Mouse (Mus musculus) erythroblast, embryonic 14.5 days (primary cell): ENCODE data around the gene Pax5. TPM values are rescaled to one million over a fixed set of nuclear protein-coding genes. Genes with fewer than 3 reads are reported as not detected.

Source experiments
- H3K27me3 ChIP-seq: 2 replicates; pipeline ENCODE4 v1.6.1; 2012; ENCODE audit warnings: inconsistent platforms; ENCODE audit not compliant: control insufficient read depth
- H3K36me3 ChIP-seq: 2 replicates; pipeline ENCODE4 v1.6.1; 2012; ENCODE audit warnings: mild to moderate bottlenecking, inconsistent platforms; ENCODE audit not compliant: control insufficient read depth
- H3K4me1 ChIP-seq: 2 replicates; pipeline ENCODE4 v1.6.1; 2012; ENCODE audit warnings: inconsistent platforms; ENCODE audit not compliant: control insufficient read depth
- H3K4me3 ChIP-seq: replicated peaks from 2 replicates; pipeline ENCODE3; 2012; ENCODE audit warnings: moderate library complexity, mild to moderate bottlenecking, inconsistent platforms
- H3K9me3 ChIP-seq: 2 replicates; pipeline ENCODE4 v1.6.1; 2012; ENCODE audit warnings: low read length, inconsistent platforms, mixed read lengths; ENCODE audit not compliant: control insufficient read depth
- GATA1 ChIP-seq: IDR thresholded peaks from 2 replicates; pipeline ENCODE4 v1.6.1; 2012; ENCODE audit warnings: low read length, inconsistent platforms, mixed read lengths
- TAL1 ChIP-seq: IDR thresholded peaks from 3 replicates; pipeline ENCODE4 v1.6.1; 2012; ENCODE audit warnings: low read length, inconsistent platforms, mixed read lengths
- polyA plus RNA-seq: library from polyadenylated mRNA; stranded (reverse); fragments of >175 nt; gene quantifications from 2 replicates; pipeline ENCODE4 v1.2.3, GENCODE M21; 2012

Gene Pax5
- polyA plus RNA-seq, 1 experiment = 0.12 TPM

DNA sequence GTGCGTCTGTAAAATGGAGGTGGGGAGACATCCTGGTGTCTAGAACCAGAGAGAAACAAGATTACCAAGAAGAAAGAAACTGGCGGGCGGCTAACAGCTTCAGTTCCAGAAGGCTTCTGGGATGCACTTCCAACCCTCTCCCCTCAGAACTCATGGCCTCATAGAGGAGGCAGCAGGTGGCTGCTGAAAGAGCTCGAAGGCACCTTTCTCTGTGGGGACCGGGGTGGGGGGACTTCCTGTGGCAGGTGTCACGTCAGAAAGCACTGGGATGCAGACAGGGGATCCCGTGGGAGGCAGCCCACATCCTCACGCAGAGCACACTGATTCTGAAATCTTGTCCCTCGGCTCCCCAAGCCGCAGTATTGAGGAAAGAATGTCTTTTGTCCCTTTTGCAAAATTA is 46.8 kb downstream of the Pax5 start:
- H3K27me3 ChIP-seq = peaks cover 58% of the 10 kb centered on the region
- no peaks in the 10 kb centered on the region for H3K4me1 ChIP-seq
- no peak overlapping the region for H3K4me3 ChIP-seq
- H3K36me3 ChIP-seq = no peaks in the 10 kb centered on the region
- H3K9me3 ChIP-seq = no peaks in the 10 kb centered on the region
- TF ChIP-seq TAL1 (no peak), GATA1 (no peak)

DNA sequence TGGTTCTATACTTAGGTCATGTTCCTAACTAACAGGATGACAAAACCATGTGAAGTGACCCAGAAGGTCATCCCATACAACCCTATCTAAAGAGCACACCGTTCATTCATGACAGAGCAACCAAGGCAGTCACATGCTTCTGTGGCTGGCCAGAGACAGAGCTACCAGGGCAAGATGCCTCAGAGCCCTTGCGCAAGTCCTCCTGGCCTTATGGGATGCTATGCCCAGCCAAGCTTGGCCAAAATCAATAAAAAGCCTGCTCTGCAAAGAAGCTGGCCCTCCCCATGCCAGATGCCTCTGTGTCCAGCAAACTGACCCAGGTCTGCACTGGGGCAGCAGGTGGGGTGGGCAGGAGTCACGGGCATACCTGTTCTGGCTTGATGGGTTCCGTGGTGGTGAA is 65.1 kb downstream of the Pax5 start:
- H3K4me1 ChIP-seq = no peaks in the 10 kb centered on the region
- no peaks in the 10 kb centered on the region for H3K27me3 ChIP-seq
- no peaks in the 10 kb centered on the region for H3K36me3 ChIP-seq
- H3K9me3 ChIP-seq = no peaks in the 10 kb centered on the region
- no peak for TF ChIP-seq TAL1
- no peak for TF ChIP-seq GATA1
- H3K4me3 ChIP-seq = no peak overlapping the region

DNA sequence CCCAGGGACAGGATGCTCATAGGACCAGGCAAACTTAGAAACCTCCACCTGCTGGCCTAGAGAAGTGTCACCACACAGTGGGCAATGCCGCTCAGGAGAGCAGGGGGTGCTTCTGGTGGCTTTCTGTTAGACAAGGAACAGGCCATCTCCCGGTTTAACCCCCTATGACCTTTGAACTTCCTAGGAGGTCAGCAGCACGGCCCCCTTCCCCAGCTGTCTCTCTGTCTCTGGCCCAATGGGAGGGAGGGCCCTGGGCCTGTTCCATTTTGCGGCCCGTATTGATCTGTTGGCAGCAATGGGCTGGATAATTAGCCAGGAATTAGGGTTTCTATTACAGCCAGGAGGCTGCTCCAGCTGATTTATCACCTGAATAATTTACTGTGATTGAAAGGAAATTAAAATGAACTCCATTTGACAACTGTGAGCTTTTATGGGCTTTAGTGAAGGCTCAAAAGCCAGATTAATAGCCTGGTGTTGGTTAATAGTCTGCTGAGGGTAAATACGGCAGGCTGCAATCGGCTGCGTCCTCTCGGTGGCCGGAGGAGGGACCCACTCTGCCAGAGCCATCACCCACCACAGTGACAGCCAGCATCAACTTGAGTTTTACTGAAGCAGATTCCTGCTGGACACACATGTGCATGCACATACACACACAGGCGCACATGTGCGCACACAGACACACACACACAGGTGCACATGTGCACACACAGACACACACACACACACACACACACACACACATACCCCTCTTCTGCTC is 68.3 kb downstream of the Pax5 start:
- Histone ChIP-seq H3K4me3 (no peak overlapping the region), H3K9me3 (no peaks in the 10 kb centered on the region), H3K27me3 (no peaks in the 10 kb centered on the region), H3K36me3 (no peaks in the 10 kb centered on the region), H3K4me1 (no peaks in the 10 kb centered on the region)
- TF ChIP-seq TAL1 (no peak), GATA1 (no peak)

DNA sequence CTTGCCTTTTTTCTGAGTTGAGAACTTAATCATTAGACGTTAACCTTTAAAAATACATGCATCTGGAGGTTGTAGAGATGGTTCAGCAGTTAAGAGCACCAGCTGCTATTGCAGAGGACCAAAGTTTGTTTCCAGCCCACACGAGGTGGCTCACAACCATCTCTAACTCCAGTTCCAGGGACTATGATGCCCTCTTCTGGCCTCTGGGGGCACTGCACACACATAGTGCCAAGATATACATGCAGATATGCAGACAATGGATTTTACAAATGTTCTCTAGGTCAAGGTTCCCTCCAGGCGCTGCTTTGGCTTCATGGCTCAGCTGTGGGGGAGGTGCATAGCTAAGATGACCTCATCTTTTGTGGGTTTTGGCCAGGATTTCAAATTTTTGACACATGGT is 74.7 kb downstream of the Pax5 start:
- H3K4me1 ChIP-seq = no peaks in the 10 kb centered on the region
- H3K4me3 ChIP-seq = no peak overlapping the region
- H3K9me3 ChIP-seq = no peaks in the 10 kb centered on the region
- no peaks in the 10 kb centered on the region for H3K27me3 ChIP-seq
- TF ChIP-seq GATA1 (no peak), TAL1 (no peak)
- no peaks in the 10 kb centered on the region for H3K36me3 ChIP-seq

DNA sequence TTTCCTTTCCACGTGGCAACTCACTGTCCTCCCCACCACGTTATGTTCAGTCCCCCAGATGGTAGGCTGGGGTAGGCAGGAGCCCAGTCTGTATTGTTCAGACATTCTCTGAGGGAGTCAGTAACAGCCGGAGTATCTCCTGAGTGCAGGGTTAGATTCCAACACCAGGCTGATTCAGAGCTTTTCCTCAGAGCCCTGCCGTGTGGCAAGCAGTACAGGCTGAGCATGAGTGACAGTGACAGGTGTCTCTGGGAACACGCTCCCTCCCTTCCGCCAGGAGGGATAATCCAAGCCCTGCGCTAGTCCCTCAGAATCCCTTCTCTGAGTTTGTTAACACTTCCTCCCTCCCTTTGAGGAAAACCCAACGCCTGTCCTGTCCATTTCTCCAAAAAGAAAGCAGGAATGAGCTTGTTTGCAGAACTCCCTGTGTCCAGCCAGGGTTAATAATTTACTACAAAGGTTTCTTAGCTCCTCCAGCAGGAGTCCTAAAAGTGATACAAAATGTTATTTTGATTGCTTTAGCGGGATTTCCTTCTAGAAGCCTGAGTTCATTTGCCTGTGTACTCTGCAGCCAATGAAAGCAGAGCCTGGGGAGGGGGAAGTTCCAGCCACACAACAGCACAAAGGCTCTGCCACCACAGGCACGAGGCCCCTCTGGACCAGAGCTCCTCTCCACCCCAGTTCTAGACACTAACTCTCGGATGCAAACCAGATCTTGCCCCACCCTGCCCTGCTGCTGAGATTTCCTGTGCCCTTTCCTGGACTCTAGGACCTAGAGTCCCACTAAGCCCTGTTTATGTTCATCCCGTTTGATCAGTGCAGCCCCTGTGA is 76.4 kb downstream of the Pax5 start:
- TF ChIP-seq GATA1 (no peak), TAL1 (no peak)
- no peaks in the 10 kb centered on the region for H3K36me3 ChIP-seq
- H3K4me3 ChIP-seq = no peak overlapping the region
- H3K27me3 ChIP-seq = no peaks in the 10 kb centered on the region
- H3K4me1 ChIP-seq = no peaks in the 10 kb centered on the region
- no peaks in the 10 kb centered on the region for H3K9me3 ChIP-seq

DNA sequence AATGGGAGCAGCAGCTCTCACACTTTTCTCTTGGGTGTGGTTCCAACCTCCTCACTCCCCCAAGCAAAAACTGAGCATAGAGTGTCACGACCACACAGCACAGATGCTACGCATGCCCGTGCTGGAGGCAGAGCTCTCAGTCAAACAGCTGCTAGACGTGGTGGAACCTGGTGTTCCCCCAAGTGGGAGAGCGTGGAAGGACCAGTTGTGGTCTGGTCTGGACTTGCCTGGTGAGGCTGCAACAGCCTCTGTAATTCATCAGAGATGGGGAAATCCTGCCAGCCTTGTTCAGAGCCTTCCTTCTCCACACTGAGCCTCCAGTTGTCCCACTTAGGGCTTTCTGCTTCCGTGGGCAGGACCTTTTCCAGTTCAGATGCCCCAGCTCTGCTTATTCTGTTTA is 80.2 kb downstream of the Pax5 start:
- TF ChIP-seq GATA1 = no peak
- TF ChIP-seq TAL1 = no peak
- Histone ChIP-seq H3K9me3 (no peaks in the 10 kb centered on the region), H3K27me3 (no peaks in the 10 kb centered on the region), H3K36me3 (no peaks in the 10 kb centered on the region), H3K4me3 (no peak overlapping the region), H3K4me1 (no peaks in the 10 kb centered on the region)

DNA sequence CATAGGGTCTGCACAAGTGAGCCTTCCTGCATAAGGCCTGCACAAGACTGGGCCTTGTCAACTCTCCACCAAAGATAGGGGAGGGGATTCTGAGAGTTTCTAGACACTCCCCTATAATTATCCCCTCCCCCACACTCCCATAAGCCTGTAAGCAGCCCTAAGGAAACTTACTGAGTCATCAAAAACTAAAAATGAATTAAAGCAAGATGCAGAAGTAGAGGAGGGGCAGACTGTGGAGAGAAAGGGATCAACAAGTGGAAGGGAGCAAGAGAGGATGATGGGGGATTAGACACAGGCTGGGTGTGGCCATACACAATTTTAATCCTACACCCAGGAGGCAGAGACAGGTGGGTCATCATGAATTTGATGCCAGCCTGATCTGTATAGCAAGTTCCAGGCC is 82.4 kb downstream of the Pax5 start:
- Histone ChIP-seq H3K36me3 (no peaks in the 10 kb centered on the region), H3K9me3 (no peaks in the 10 kb centered on the region), H3K27me3 (no peaks in the 10 kb centered on the region), H3K4me3 (no peak overlapping the region), H3K4me1 (no peaks in the 10 kb centered on the region)
- no peak for TF ChIP-seq TAL1
- no peak for TF ChIP-seq GATA1

DNA sequence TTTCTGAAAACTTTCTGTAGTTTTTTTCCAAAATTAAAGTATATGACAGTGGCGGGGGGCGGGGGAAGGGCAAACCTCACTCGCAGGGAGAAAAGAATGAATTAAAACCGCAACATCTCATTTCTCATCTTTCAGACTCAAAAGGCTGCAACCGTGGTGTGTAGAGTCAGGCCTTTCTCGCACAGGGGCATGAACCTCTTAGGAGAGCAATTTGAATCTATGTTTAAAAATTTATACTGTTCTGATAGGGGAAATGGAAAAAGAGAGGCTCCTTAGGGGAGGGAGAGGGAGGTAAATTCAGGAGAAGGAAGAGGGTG is 85.2 kb downstream of the Pax5 start:
- TF ChIP-seq TAL1 (no peak), GATA1 (no peak)

DNA sequence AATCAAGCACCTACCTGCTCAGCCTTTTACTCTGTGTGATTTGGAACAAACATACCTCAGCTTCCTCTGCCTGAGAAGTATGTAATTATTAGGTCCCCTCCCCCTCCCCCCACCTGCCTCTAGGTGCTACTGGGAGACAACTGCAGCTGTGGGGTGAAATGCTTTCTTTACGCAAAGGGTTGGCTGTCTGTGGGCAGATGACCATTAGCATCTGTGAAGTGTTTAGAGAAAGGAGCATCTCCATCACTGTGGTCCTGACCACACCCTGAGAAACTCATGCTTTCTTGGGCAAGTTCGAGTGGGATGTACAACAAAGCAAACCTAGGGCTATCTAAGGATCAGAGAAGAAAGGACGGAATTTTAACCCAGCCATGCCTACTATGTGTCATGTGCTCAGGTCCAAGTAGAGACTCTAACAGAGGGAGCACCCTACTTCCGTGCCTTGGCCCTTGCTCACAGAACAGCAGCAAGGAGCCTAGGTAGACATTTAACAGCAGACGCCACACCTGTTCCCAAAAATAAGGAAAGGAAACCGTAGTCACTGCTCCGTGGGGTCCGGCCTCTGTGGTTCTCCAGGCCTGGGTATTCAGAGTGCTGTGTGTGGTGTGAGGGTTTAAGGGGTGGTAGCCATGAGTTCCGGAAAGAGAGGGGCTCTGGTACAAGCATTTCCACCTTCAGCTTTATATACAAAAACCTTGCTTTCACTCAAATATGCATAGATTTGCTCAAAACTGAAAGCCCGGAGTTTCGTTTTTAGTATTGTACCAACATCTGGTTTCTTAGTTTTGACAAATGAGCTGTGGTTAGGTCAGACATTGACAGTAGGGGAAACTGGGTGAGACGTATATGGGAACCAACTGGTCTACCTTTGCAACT is 85.8 kb downstream of the Pax5 start:
- Histone ChIP-seq H3K4me3 (no peak overlapping the region), H3K36me3 (no peaks in the 10 kb centered on the region), H3K9me3 (peaks cover 2% of the 10 kb centered on the region; the same call in 1 of the 2 replicates), H3K27me3 (no peaks in the 10 kb centered on the region), H3K4me1 (no peaks in the 10 kb centered on the region)
- TF ChIP-seq TAL1 = no peak
- no peak for TF ChIP-seq GATA1

More for the DNA sequence above, 85.2 kb downstream of the Pax5 start:
- no peak overlapping the region for H3K4me3 ChIP-seq
- no peaks in the 10 kb centered on the region for H3K4me1 ChIP-seq
- H3K27me3 ChIP-seq = no peaks in the 10 kb centered on the region
- H3K9me3 ChIP-seq = peaks cover 2% of the 10 kb centered on the region; the same call in 1 of the 2 replicates
- H3K36me3 ChIP-seq = no peaks in the 10 kb centered on the region
